Mouse (Mus musculus) G1E (cell line): ENCODE measurements around the gene Gm48552. TPM values are rescaled to one million over a fixed set of nuclear protein-coding genes. Genes with fewer than 3 reads are reported as not detected.

ENCODE experiments used
- ATAC-seq: 2 replicates; pipeline ENCODE4 v1.8.0; 2016; ENCODE audit warnings: mild to moderate bottlenecking; ENCODE audit not compliant: insufficient number of reproducible peaks, poor library complexity, low FRiP score, severe bottlenecking; ENCODE audit errors: extremely low read depth
- DNase-seq: peaks from one replicate; pipeline ENCODE4 v3.0.0; 2012; ENCODE audit warnings: low spot score
- H3K27me3 ChIP-seq: 2 replicates; pipeline ENCODE4 v1.6.1; 2012; ENCODE audit warnings: mild to moderate bottlenecking, low read length, inconsistent platforms; ENCODE audit not compliant: insufficient read depth
- H3K36me3 ChIP-seq: replicated peaks from 2 replicates; pipeline ENCODE3; 2012; ENCODE audit warnings: mild to moderate bottlenecking, inconsistent platforms
- H3K4me1 ChIP-seq: 2 replicates; pipeline ENCODE4 v1.6.1; 2012; ENCODE audit warnings: low read depth, low read length, inconsistent platforms, mixed read lengths; ENCODE audit not compliant: insufficient read depth
- H3K4me3 ChIP-seq: 2 replicates; pipeline ENCODE4 v1.5.1; 2012; ENCODE audit warnings: low read depth, mild to moderate bottlenecking, inconsistent platforms, low read length, moderate library complexity, mixed read lengths
- H3K9me3 ChIP-seq: replicated peaks from 2 replicates; pipeline ENCODE4 v1.6.1; 2012; ENCODE audit warnings: inconsistent platforms
- CTCF ChIP-seq: IDR thresholded peaks from 2 replicates; pipeline ENCODE4 v1.5.1; 2012; ENCODE audit warnings: low read depth, low read length, inconsistent platforms, mixed read lengths
- GATA1 ChIP-seq: IDR thresholded peaks from 2 replicates; pipeline ENCODE4 v1.6.1; 2012; ENCODE audit warnings: borderline replicate concordance, low read length, inconsistent platforms, mixed read lengths
- GATA2 ChIP-seq: IDR thresholded peaks from 2 replicates; pipeline ENCODE4 v1.6.1; 2012; ENCODE audit warnings: low read depth, low read length, inconsistent platforms, borderline replicate concordance
- POLR2AphosphoS5 ChIP-seq: IDR thresholded peaks from 2 replicates; pipeline ENCODE4 v1.6.1; 2012; ENCODE audit warnings: low read depth, low read length, inconsistent platforms; ENCODE audit not compliant: insufficient replicate concordance
- TAL1 ChIP-seq: conservative IDR thresholded peaks from 2 replicates; pipeline ENCODE4 v1.6.1; 2012; ENCODE audit warnings: low read depth, low read length, inconsistent platforms, mixed read lengths
- polyA plus RNA-seq: library from polyadenylated mRNA; stranded (reverse); fragments of >175 nt; gene quantifications from 2 replicates; pipeline ENCODE4 v1.2.3, GENCODE M21; 2012
- total RNA-seq, 2 experiments: library from RNA; stranded (forward) in 1 of 2; stranded (reverse) in 1 of 2; fragments of 200-1000 nt in 1 of 2; fragments of >200 nt in 1 of 2; fragmentation: Nextera tagmentation in 1 of 2; gene quantifications; 2 replicates each; pipeline ENCODE4 v1.2.3; 2014 to 2017

The Gm48552 gene
- total and polyA plus RNA-seq, 3 experiments, result 0.38 to 7.4 (median 1.2) TPM

GRCm38 (mm10) chr10:81354738-81355477 is 33.9 kb upstream of the Gm48552 start:
- no peak for DNase-seq
- no peak for ATAC-seq
- Histone ChIP-seq H3K4me3 (no peak overlapping the region), H3K9me3 (no peaks in the 10 kb centered on the region), H3K36me3 (peaks cover 14% of the 10 kb centered on the region), H3K27me3 (no peaks in the 10 kb centered on the region), H3K4me1 (peaks cover 76% of the 10 kb centered on the region)
- no peak for TF ChIP-seq GATA1

- Histone ChIP-seq H3K9me3 (no peaks in the 10 kb centered on the region), H3K4me1 (peaks cover 80% of the 10 kb centered on the region), H3K36me3 (peaks cover 20% of the 10 kb centered on the region), H3K4me3 (no peak overlapping the region), H3K27me3 (no peaks in the 10 kb centered on the region)
- TF ChIP-seq CTCF (no peak), POLR2AphosphoS5 (no peak), GATA1 (no peak), TAL1 (no peak), GATA2 (no peak)
- DNase-seq, result no peak
- no peak for ATAC-seq
These were observed 33.3 kb upstream of the Gm48552 start for GRCm38 (mm10) chr10:81355533-81355932.

GRCm38 (mm10) chr10:81356352-81356990 is 32.3 kb upstream of the Gm48552 start:
- Histone ChIP-seq H3K9me3 (no peaks in the 10 kb centered on the region), H3K4me3 (peak overlapping the region; percentile 88; the same call in 1 of the 2 replicates), H3K4me1 (peaks cover 82% of the 10 kb centered on the region), H3K27me3 (no peaks in the 10 kb centered on the region), H3K36me3 (peaks cover 30% of the 10 kb centered on the region)
- ATAC-seq (0 out of 2 replicates have a peak, but pooled peaks have one; percentile 29), DNase-seq (peak; percentile 76)
- TF ChIP-seq GATA2, result no peak
- no peak for TF ChIP-seq GATA1
- no peak for TF ChIP-seq CTCF
- TF ChIP-seq POLR2AphosphoS5, result no peak

- Histone ChIP-seq H3K9me3 (no peaks in the 10 kb centered on the region), H3K36me3 (peaks cover 37% of the 10 kb centered on the region), H3K27me3 (no peaks in the 10 kb centered on the region), H3K4me1 (peaks cover 82% of the 10 kb centered on the region), H3K4me3 (peak within 1 kb of the TSS; percentile 88)
- ATAC-seq (peak; percentile 55), DNase-seq (peak; percentile 94)
- TF ChIP-seq POLR2AphosphoS5 (no peak), GATA2 (no peak), GATA1 (no peak), TAL1 (no peak), CTCF (no peak)
These were observed 31.6 kb upstream of the Gm48552 start, which contains the start of gene Mfsd12 for GRCm38 (mm10) chr10:81356991-81357844. TSS of gene Mfsd12 (plus strand) at chr10:81357491.

GRCm38 (mm10) chr10:81358209-81358608 is 30.6 kb upstream of the Gm48552 start:
- Histone ChIP-seq H3K36me3 (peaks cover 47% of the 10 kb centered on the region), H3K4me1 (peaks cover 85% of the 10 kb centered on the region), H3K4me3 (peak overlapping the region; percentile 88), H3K27me3 (no peaks in the 10 kb centered on the region), H3K9me3 (no peaks in the 10 kb centered on the region)
- no peak for TF ChIP-seq CTCF
- TF ChIP-seq GATA2, result no peak
- TF ChIP-seq TAL1, result no peak
- no peak for TF ChIP-seq POLR2AphosphoS5
- no peak for TF ChIP-seq GATA1
- ATAC-seq (no peak), DNase-seq (peak; percentile 41)

GRCm38 (mm10) chr10:81358841-81359240 is 30.0 kb upstream of the Gm48552 start:
- H3K36me3 ChIP-seq, result peaks cover 53% of the 10 kb centered on the region
- TF ChIP-seq TAL1, result no peak
- TF ChIP-seq POLR2AphosphoS5, result no peak
- TF ChIP-seq GATA2, result no peak
- TF ChIP-seq GATA1, result no peak
- no peak for TF ChIP-seq CTCF

More at GRCm38 (mm10) chr10:81358841-81359240, 30.0 kb upstream of the Gm48552 start:
- peak; percentile 43 for DNase-seq
- peak; percentile 4; the same call in 1 of the 2 replicates for ATAC-seq
- H3K4me3 ChIP-seq, result peak overlapping the region; percentile 88
- peaks cover 91% of the 10 kb centered on the region for H3K4me1 ChIP-seq
- H3K27me3 ChIP-seq, result no peaks in the 10 kb centered on the region
- no peaks in the 10 kb centered on the region for H3K9me3 ChIP-seq
